Mouse (Mus musculus): Measurements from ENCODE around the gene Bin2.

DNA sequence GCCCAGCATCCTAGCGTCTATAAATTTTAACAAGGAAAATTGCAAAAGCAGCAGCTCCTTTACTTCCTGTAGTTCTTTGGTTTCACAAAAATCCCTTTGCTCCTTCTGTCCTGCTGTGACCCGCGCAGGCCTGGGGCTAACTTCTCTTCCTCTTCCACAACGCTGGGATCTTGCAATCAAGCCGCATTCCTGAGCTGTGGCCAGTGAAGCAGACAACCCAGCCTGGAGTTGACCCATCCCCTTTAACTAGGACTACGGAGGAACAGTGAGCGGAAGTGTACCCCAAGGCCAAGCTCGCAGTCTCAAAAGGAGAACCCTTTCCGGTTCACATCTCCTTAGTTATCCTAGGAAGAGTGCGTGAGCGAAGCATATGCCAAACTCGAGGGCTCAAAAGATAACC is 9.2 kb upstream of the Bin2 start:
- no peak for TF ChIP-seq CTCF (IDR thresholded peaks at IDR 0.05; ENCODE audit: low read depth, low read length)
- TF ChIP-seq TAL1 (conservative IDR thresholded peaks at IDR 0.05; ENCODE audit: low read depth, low read length) = no peak
- TF ChIP-seq GATA2 (IDR thresholded peaks at IDR 0.05; ENCODE audit: borderline replicate concordance, low read depth, low read length) = no peak

Measured in G1E (cell line).